In the genomic region with DNA sequence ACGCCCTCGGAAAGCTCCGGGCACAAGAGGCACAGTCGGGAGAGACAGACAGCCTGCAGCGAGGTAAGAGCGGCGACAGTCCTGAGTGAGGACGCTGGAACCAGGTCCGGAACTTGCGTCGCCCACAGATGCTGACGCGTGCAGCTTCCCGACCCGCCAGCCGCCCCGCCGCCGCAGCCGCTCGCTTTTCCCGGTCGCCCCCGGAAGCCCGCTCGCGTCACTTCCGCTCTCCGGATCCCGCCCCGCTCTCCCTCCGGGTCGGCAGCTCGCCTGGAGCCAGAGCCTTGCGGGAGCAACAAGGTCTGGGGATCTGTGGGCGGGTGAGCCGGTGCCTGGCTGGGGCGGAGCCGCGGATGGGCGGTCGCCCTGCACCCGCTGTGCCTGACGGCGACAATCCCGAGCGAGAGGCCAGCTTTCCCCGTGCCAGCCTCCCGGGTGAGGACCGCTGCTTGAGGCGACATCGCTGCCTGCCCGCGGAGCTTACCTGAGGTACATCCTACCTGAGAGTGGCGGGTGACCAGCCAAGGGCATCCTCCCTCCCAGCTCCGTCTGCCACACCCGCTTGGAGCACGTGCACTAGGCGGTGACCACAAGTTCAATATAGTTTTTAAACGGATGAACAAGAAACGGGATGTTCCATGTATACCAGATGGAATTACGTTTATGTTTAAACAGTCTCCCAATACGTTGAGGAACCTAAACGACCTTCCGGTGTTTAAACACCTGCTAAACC, we compare ENCODE assay signal across 7 mouse cellular contexts. TPM values are rescaled to one million over a fixed set of nuclear protein-coding genes. Genes with fewer than 3 reads are reported as not detected.
DNase-seq lines count a peak whose midpoint lies in the region; ATAC-seq and TF ChIP-seq lines count a peak whose summit lies in the region.

TSS of gene Ago3 (minus strand) at position 210 of the 733 bp plus-strand sequence.

- peak within 1 kb of the TSS; percentile 58 for H3K27ac ChIP-seq in intestine, postnatal 0 days (ENCODE audit: low read depth, low read length)
- H3K27ac ChIP-seq in midbrain, embryonic 12.5 days (replicated peaks): peak within 1 kb of the TSS; percentile 90
- peak within 1 kb of the TSS; percentile 83 for H3K27ac ChIP-seq in small intestine, adult 2 months (ENCODE audit: insufficient read depth, low read depth, low read length)

- DNase-seq in adrenal gland, adult 2 months: peak; percentile 98
- DNase-seq in embryo, embryonic 11.5 days (ENCODE audit: low read depth, low spot score): peak; percentile 78
- DNase-seq in gastrocnemius, postnatal 4 days (ENCODE audit: low spot score in 2 of 2): peak; percentile 93 to 95
- peak; percentile 92 for DNase-seq in left cerebral cortex, postnatal 4 days

- no peaks in the 10 kb centered on the region for H3K9me3 ChIP-seq in intestine, postnatal 0 days (ENCODE audit: control insufficient read depth)
- no peaks in the 10 kb centered on the region for H3K9me3 ChIP-seq in midbrain, embryonic 12.5 days

- peak within 1 kb of the TSS; percentile 90 for H3K4me2 ChIP-seq in intestine, postnatal 0 days (replicated peaks; ENCODE audit: low read depth)
- peak within 1 kb of the TSS; percentile 91 for H3K4me2 ChIP-seq in midbrain, embryonic 12.5 days (replicated peaks)

- peak within 1 kb of the TSS; percentile 84 for H3K9ac ChIP-seq in intestine, postnatal 0 days (ENCODE audit: low read depth, low read length)
- H3K9ac ChIP-seq in midbrain, embryonic 12.5 days (replicated peaks): peak within 1 kb of the TSS; percentile 89

- peak; percentile 37; the same call in 1 of the 2 replicates for TF ChIP-seq POLR2A in small intestine, adult 2 months (IDR thresholded peaks at IDR 0.05; ENCODE audit: low read depth, low read length)

- no peak for TF ChIP-seq CTCF in intestine, postnatal 0 days (IDR thresholded peaks at IDR 0.05; ENCODE audit: low read depth)
- TF ChIP-seq CTCF in small intestine, adult 2 months (IDR thresholded peaks at IDR 0.05; ENCODE audit: extremely low read depth, insufficient read length, insufficient replicate concordance, low read depth, low read length): no peak

- H3K27me3 ChIP-seq in intestine, postnatal 0 days (replicated peaks; ENCODE audit: control insufficient read depth, insufficient read depth, low read length): no peaks in the 10 kb centered on the region
- H3K27me3 ChIP-seq in midbrain, embryonic 12.5 days: no peaks in the 10 kb centered on the region
- H3K27me3 ChIP-seq in small intestine, adult 2 months (ENCODE audit: control insufficient read depth, insufficient read depth, low read length): no peaks in the 10 kb centered on the region

- no peaks in the 10 kb centered on the region for H3K4me1 ChIP-seq in intestine, postnatal 0 days (replicated peaks; ENCODE audit: control insufficient read depth, insufficient read depth, low read length)
- H3K4me1 ChIP-seq in midbrain, embryonic 12.5 days: peaks cover 12% of the 10 kb centered on the region; the same call in 1 of the 2 replicates
- no peaks in the 10 kb centered on the region for H3K4me1 ChIP-seq in small intestine, adult 2 months (ENCODE audit: control insufficient read depth, insufficient read depth, insufficient read length, low read length)

- no peaks in the 10 kb centered on the region for H3K36me3 ChIP-seq in intestine, postnatal 0 days (ENCODE audit: control insufficient read depth, insufficient read depth)
- H3K36me3 ChIP-seq in midbrain, embryonic 12.5 days: no peaks in the 10 kb centered on the region
- no peaks in the 10 kb centered on the region; the same call in 1 of the 2 replicates for H3K36me3 ChIP-seq in small intestine, adult 2 months (ENCODE audit: control insufficient read depth, insufficient read depth, low read length)

- WGBS in intestine, postnatal 0 days: under 1% methylated on average over 59 of the region's 65 CpGs
- under 1% methylated on average over 64 of the region's 65 CpGs for WGBS in midbrain, embryonic 12.5 days
- WGBS in small intestine, adult 2 months: under 1% methylated on average over 65 of the region's 65 CpGs

- ATAC-seq in intestine, postnatal 0 days: peak; percentile 96
- ATAC-seq in midbrain, embryonic 12.5 days (ENCODE audit: low FRiP score, low read depth): peak; percentile 95

- H3K4me3 ChIP-seq in intestine, postnatal 0 days (ENCODE audit: low read depth, low read length): peak within 1 kb of the TSS; percentile 85
- peak within 1 kb of the TSS; percentile 69 for H3K4me3 ChIP-seq in midbrain, embryonic 12.5 days
- H3K4me3 ChIP-seq in small intestine, adult 2 months (ENCODE audit: low read depth, low read length): peak within 1 kb of the TSS; percentile 80

- intact Hi-C loops in left cerebral cortex, postnatal 4 days (cut with DNase I): no loop called here

RNA-seq across cellular contexts. Expression of gene Ago3, which starts in this region (rescaled TPM):
- total RNA-seq in adrenal gland, adult 2 months (2021): 10 to 100 TPM; 15.8 to 22.5 TPM
- 19.7 and 21.0 TPM in 2 replicates for polyA plus RNA-seq in adrenal gland, adult 2 months (2012; rRNA removed)
- total RNA-seq in gastrocnemius, postnatal 4 days (2021): 10 to 100 TPM; 14.1 to 17.5 TPM
- polyA plus RNA-seq in intestine, postnatal 0 days (2015; fragmentation: Nextera tagmentation; extraction: Ambion mirVana): 9.3 and 10.5 TPM in 2 replicates
- 10 to 100 TPM; 23.3 to 35.4 TPM for total RNA-seq in left cerebral cortex, postnatal 4 days (2021)
- 19.3 and 19.9 TPM in 2 replicates for polyA plus RNA-seq in midbrain, embryonic 12.5 days (2016; fragmentation: Nextera tagmentation; extraction: Ambion mirVana)
- polyA plus RNA-seq in small intestine, adult 2 months (2012; rRNA removed): 7.6 and 12.4 TPM in 2 replicates

Comparison
In these comparisons a context has a peak if more than half of its experiments do, and no peak if none do; other contexts are left out.
1. Peak in every context shown above with its lines: DNase-seq, ATAC-seq, H3K4me3 ChIP-seq and H3K27ac ChIP-seq.